Mouse (Mus musculus): ENCODE results near the gene Oas1h. TPM values are rescaled to one million over a fixed set of nuclear protein-coding genes. Genes with fewer than 3 reads are reported as not detected.
"Not testable (repeated sequence)": the region's sequence is repeated elsewhere in the genome, so short reads cannot be mapped to it uniquely, and the experiment has no call there.

The Oas1h gene
- polyA plus RNA-seq, 1 experiment from 2014 or later, result not detected

GRCm38 (mm10) chr5:120876839-120877238, 15.6 kb downstream of the Oas1h start:
- not testable (repeated sequence) for H3K36me3 ChIP-seq (ENCODE audit: control insufficient read depth, insufficient read depth); H3K4me3 ChIP-seq (replicated peaks; ENCODE audit: low read length); H3K4me2 ChIP-seq (ENCODE audit: low read length); H3K9me3 ChIP-seq (ENCODE audit: control insufficient read depth, low read length); H3K27ac ChIP-seq (ENCODE audit: low read length); ATAC-seq; H3K27me3 ChIP-seq (replicated peaks; ENCODE audit: control insufficient read depth, insufficient read depth, low read length); H3K9ac ChIP-seq (replicated peaks; ENCODE audit: low read depth, low read length); H3K4me1 ChIP-seq (replicated peaks; ENCODE audit: control insufficient read depth, insufficient read depth, low read length)
- 61% methylated on average over 2 of the region's 3 CpGs for WGBS

- H3K9ac ChIP-seq (replicated peaks; ENCODE audit: low read depth, low read length); H3K4me2 ChIP-seq (ENCODE audit: low read length); H3K4me3 ChIP-seq (replicated peaks; ENCODE audit: low read length); H3K36me3 ChIP-seq (ENCODE audit: control insufficient read depth, insufficient read depth); H3K9me3 ChIP-seq (ENCODE audit: control insufficient read depth, low read length); H3K4me1 ChIP-seq (replicated peaks; ENCODE audit: control insufficient read depth, insufficient read depth, low read length); H3K27ac ChIP-seq (ENCODE audit: low read length); H3K27me3 ChIP-seq (replicated peaks; ENCODE audit: control insufficient read depth, insufficient read depth, low read length); ATAC-seq: not testable (repeated sequence)
- WGBS, result 75% methylated on average over 2 of the region's 2 CpGs
Observed at GRCm38 (mm10) chr5:120877407-120877806, 16.2 kb downstream of the Oas1h start.

GRCm38 (mm10) chr5:120878803-120879202, 17.6 kb downstream of the Oas1h start:
- H3K36me3 ChIP-seq (ENCODE audit: control insufficient read depth, insufficient read depth); H3K9ac ChIP-seq (replicated peaks; ENCODE audit: low read depth, low read length); H3K9me3 ChIP-seq (ENCODE audit: control insufficient read depth, low read length); H3K4me3 ChIP-seq (replicated peaks; ENCODE audit: low read length); ATAC-seq; H3K4me2 ChIP-seq (ENCODE audit: low read length); H3K27ac ChIP-seq (ENCODE audit: low read length); H3K27me3 ChIP-seq (replicated peaks; ENCODE audit: control insufficient read depth, insufficient read depth, low read length); H3K4me1 ChIP-seq (replicated peaks; ENCODE audit: control insufficient read depth, insufficient read depth, low read length): not testable (repeated sequence)
- WGBS, result 67% methylated on average over 2 of the region's 2 CpGs

- WGBS, result 95% methylated on average over 6 of the region's 6 CpGs
Observed at GRCm38 (mm10) chr5:120881681-120882080, 20.5 kb downstream of the Oas1h start.

GRCm38 (mm10) chr5:120887413-120887812, 26.2 kb downstream of the Oas1h start, which contains the start of gene Oas1g:
Gene Oas1g (minus strand): TSS chr5:120887613.
- H3K4me3 ChIP-seq (replicated peaks; ENCODE audit: low read length); H3K27ac ChIP-seq (ENCODE audit: low read length); H3K4me1 ChIP-seq (replicated peaks; ENCODE audit: control insufficient read depth, insufficient read depth, low read length); H3K9me3 ChIP-seq (ENCODE audit: control insufficient read depth, low read length); H3K9ac ChIP-seq (replicated peaks; ENCODE audit: low read depth, low read length); H3K36me3 ChIP-seq (ENCODE audit: control insufficient read depth, insufficient read depth); ATAC-seq; H3K4me2 ChIP-seq (ENCODE audit: low read length); H3K27me3 ChIP-seq (replicated peaks; ENCODE audit: control insufficient read depth, insufficient read depth, low read length): not testable (repeated sequence)
- WGBS, result 40% methylated on average over 6 of the region's 9 CpGs

More at GRCm38 (mm10) chr5:120881681-120882080, 20.5 kb downstream of the Oas1h start:
- not testable (repeated sequence) for H3K27ac ChIP-seq (ENCODE audit: low read length); H3K27me3 ChIP-seq (replicated peaks; ENCODE audit: control insufficient read depth, insufficient read depth, low read length); H3K4me2 ChIP-seq (ENCODE audit: low read length); H3K4me1 ChIP-seq (replicated peaks; ENCODE audit: control insufficient read depth, insufficient read depth, low read length); H3K9ac ChIP-seq (replicated peaks; ENCODE audit: low read depth, low read length); ATAC-seq; H3K9me3 ChIP-seq (ENCODE audit: control insufficient read depth, low read length); H3K36me3 ChIP-seq (ENCODE audit: control insufficient read depth, insufficient read depth); H3K4me3 ChIP-seq (replicated peaks; ENCODE audit: low read length)

- WGBS, result 60% methylated on average over 6 of the region's 6 CpGs
- no peak overlapping the region for H3K4me2 ChIP-seq (ENCODE audit: low read length)
- ATAC-seq, result no peak
Observed at GRCm38 (mm10) chr5:120887831-120888230, 26.6 kb downstream of the Oas1h start.

GRCm38 (mm10) chr5:120888294-120888815, 27.1 kb downstream of the Oas1h start:
- not testable (repeated sequence) for H3K27ac ChIP-seq (ENCODE audit: low read length); ATAC-seq; H3K36me3 ChIP-seq (ENCODE audit: control insufficient read depth, insufficient read depth); H3K9ac ChIP-seq (replicated peaks; ENCODE audit: low read depth, low read length); H3K4me1 ChIP-seq (replicated peaks; ENCODE audit: control insufficient read depth, insufficient read depth, low read length); H3K4me3 ChIP-seq (replicated peaks; ENCODE audit: low read length); H3K9me3 ChIP-seq (ENCODE audit: control insufficient read depth, low read length); H3K4me2 ChIP-seq (ENCODE audit: low read length); H3K27me3 ChIP-seq (replicated peaks; ENCODE audit: control insufficient read depth, insufficient read depth, low read length)
- 39% methylated on average over 4 of the region's 4 CpGs for WGBS

More at GRCm38 (mm10) chr5:120887831-120888230, 26.6 kb downstream of the Oas1h start:
- Histone ChIP-seq H3K27me3 (replicated peaks; ENCODE audit: control insufficient read depth, insufficient read depth, low read length) (no peaks in the 10 kb centered on the region), H3K27ac (ENCODE audit: low read length) (no peak overlapping the region), H3K9ac (replicated peaks; ENCODE audit: low read depth, low read length) (no peak overlapping the region), H3K4me3 (replicated peaks; ENCODE audit: low read length) (no peak overlapping the region), H3K36me3 (ENCODE audit: control insufficient read depth, insufficient read depth) (no peaks in the 10 kb centered on the region), H3K9me3 (ENCODE audit: control insufficient read depth, low read length) (no peaks in the 10 kb centered on the region), H3K4me1 (replicated peaks; ENCODE audit: control insufficient read depth, insufficient read depth, low read length) (no peaks in the 10 kb centered on the region)

GRCm38 (mm10) chr5:120890026-120890425, 28.8 kb downstream of the Oas1h start:
- WGBS, result 94% methylated on average over 2 of the region's 2 CpGs
- no peaks in the 10 kb centered on the region for H3K27me3 ChIP-seq (replicated peaks; ENCODE audit: control insufficient read depth, insufficient read depth, low read length)
- H3K4me1 ChIP-seq (replicated peaks; ENCODE audit: control insufficient read depth, insufficient read depth, low read length), result no peaks in the 10 kb centered on the region
- H3K36me3 ChIP-seq (ENCODE audit: control insufficient read depth, insufficient read depth), result no peaks in the 10 kb centered on the region
- H3K4me3 ChIP-seq (replicated peaks; ENCODE audit: low read length), result no peak overlapping the region
- H3K4me2 ChIP-seq (ENCODE audit: low read length), result no peak overlapping the region
- no peak for ATAC-seq
- no peaks in the 10 kb centered on the region for H3K9me3 ChIP-seq (ENCODE audit: control insufficient read depth, low read length)
- H3K27ac ChIP-seq (ENCODE audit: low read length), result no peak overlapping the region
- H3K9ac ChIP-seq (replicated peaks; ENCODE audit: low read depth, low read length), result no peak overlapping the region

GRCm38 (mm10) chr5:120890991-120891390, 29.8 kb downstream of the Oas1h start:
- Histone ChIP-seq H3K4me1 (replicated peaks; ENCODE audit: control insufficient read depth, insufficient read depth, low read length) (no peaks in the 10 kb centered on the region), H3K9ac (replicated peaks; ENCODE audit: low read depth, low read length) (no peak overlapping the region), H3K4me2 (ENCODE audit: low read length) (no peak overlapping the region), H3K4me3 (replicated peaks; ENCODE audit: low read length) (no peak overlapping the region), H3K27me3 (replicated peaks; ENCODE audit: control insufficient read depth, insufficient read depth, low read length) (no peaks in the 10 kb centered on the region), H3K27ac (ENCODE audit: low read length) (no peak overlapping the region), H3K9me3 (ENCODE audit: control insufficient read depth, low read length) (no peaks in the 10 kb centered on the region), H3K36me3 (ENCODE audit: control insufficient read depth, insufficient read depth) (no peaks in the 10 kb centered on the region)
- no peak for ATAC-seq
- 57% methylated on average over 3 of the region's 3 CpGs for WGBS
